Mouse (Mus musculus) olfactory bulb, adult 2 months (tissue): Measurements from ENCODE around the gene Fyb. TPM values are rescaled to one million over a fixed set of nuclear protein-coding genes. Genes with fewer than 3 reads are reported as not detected.

Experiments used
- H3K27ac ChIP-seq: fragments of 200-500 bp; 2 replicates; pipeline ENCODE4 v1.5.1; 2012; ENCODE audit warnings: low read depth, low read length; ENCODE audit not compliant: insufficient read depth
- H3K4me1 ChIP-seq: fragments of 200-500 bp; 2 replicates; pipeline ENCODE4 v1.6.1; 2012; ENCODE audit warnings: low read length; ENCODE audit not compliant: control insufficient read depth, insufficient read depth
- H3K4me3 ChIP-seq: fragments of 200-500 bp; 2 replicates; pipeline ENCODE4 v1.5.1; 2012; ENCODE audit warnings: mild to moderate bottlenecking, low read depth, low read length, moderate library complexity; ENCODE audit not compliant: insufficient read depth
- CTCF ChIP-seq: fragments of 200-500 bp; IDR thresholded peaks from 2 replicates; pipeline ENCODE4 v1.5.1; 2012; ENCODE audit warnings: low read depth, mild to moderate bottlenecking, low read length, moderate library complexity; ENCODE audit not compliant: insufficient read depth
- POLR2A ChIP-seq: fragments of 200-500 bp; IDR thresholded peaks from 2 replicates; pipeline ENCODE4 v1.6.1; 2012; ENCODE audit warnings: mild to moderate bottlenecking, low read depth, low read length, moderate library complexity; ENCODE audit not compliant: insufficient read depth
- WGBS: fragments of 180-500 bp; shearing (Covaris S2); methylation state at CpG from one replicate; pipeline ENCODE4 v1.1.7; 2018; 5-methylcytosine and 5-hydroxymethylcytosine counted together
- polyA plus RNA-seq: library from polyadenylated mRNA; stranded (reverse); fragments of >200 nt; gene quantifications from 2 replicates; pipeline ENCODE4 v1.2.4, GENCODE M21; 2012; ENCODE audit warnings: low replicate concordance; ENCODE audit not compliant: missing spikeins, insufficient read depth, insufficient read length

Fyb gene
- polyA plus RNA-seq, 1 experiment, result 114 TPM

DNA sequence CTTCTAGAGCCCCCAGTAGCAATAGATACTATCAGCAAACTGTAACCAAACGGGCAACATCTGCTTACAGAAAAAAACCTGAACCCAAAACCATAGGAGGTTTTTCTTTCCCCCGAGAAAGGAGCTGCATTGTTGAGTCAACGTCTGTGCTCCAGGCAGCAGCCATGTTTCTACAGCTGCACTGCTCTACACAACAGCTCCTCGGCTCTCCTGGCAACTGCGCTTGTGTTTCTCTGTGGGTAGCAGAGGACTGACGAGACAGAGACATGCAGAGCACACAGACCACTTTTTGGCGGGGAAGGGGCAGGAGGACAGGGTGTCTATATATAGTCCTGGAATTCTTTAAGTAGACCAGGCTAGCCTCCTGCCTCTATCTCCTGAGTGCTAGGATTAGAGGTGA lies 65.5 kb downstream of the Fyb start:
- no peak overlapping the region for H3K27ac ChIP-seq
- no peak for TF ChIP-seq POLR2A
- TF ChIP-seq CTCF, result no peak
- H3K4me1 ChIP-seq, result no peaks in the 10 kb centered on the region
- H3K4me3 ChIP-seq, result no peak overlapping the region
- WGBS, result 41% methylated on average over 7 of the region's 7 CpGs

DNA sequence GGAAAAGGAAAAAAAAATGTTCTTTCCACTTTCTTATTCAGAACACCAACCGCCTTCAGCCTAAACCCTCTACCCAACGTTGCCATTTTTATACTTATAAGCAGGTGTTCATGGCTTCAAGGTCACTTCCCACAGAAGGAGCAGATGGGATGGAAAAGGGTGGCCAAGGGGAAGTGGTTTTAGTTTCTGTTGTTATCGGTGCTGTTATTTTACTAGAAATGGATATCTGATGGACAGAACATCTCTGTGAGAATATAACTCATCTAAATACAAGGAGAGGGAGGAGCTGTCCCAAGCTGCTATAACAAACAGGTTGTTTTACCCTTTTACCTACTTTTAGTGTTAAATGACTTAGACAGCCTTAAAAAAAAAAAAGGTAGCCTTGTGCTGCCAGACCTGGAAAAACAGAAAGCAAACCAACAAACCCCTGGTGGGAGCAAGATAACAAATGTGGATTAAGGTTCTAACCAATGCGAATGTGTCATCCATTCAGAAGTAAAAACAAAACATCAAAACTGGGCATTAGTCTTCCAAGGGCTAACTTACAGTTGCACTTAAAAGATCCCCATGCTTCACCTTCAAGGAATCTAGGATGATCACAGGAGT lies 68.3 kb downstream of the Fyb start:
- H3K4me3 ChIP-seq, result no peak overlapping the region
- H3K4me1 ChIP-seq, result no peaks in the 10 kb centered on the region
- WGBS, result 90% methylated on average over 4 of the region's 4 CpGs
- TF ChIP-seq POLR2A, result no peak
- TF ChIP-seq CTCF, result no peak
- no peak overlapping the region for H3K27ac ChIP-seq

DNA sequence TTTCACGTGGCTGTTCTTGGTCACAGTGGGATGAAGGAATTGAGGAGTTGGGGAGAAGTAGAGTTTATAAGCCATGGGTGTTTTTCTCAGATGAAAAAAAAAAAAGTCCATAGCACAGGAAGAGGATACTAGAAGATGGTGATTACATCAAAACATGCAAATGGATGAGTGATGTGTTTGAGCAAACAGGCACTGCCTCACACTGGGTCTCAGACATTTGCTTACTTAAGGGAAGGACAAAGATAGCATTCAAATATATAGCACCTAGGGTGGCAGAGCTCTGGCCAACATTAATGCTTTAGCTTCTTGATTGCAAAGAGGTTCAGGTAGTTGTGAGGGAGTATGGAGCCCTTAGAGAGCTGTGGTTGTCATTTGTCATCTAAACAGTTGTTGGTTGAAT lies 68.9 kb downstream of the Fyb start:
- WGBS, result 50% methylated on average over 1 of the region's 1 CpGs
- H3K4me3 ChIP-seq, result no peak overlapping the region
- H3K4me1 ChIP-seq, result no peaks in the 10 kb centered on the region
- H3K27ac ChIP-seq, result no peak overlapping the region
- no peak for TF ChIP-seq POLR2A
- no peak for TF ChIP-seq CTCF

DNA sequence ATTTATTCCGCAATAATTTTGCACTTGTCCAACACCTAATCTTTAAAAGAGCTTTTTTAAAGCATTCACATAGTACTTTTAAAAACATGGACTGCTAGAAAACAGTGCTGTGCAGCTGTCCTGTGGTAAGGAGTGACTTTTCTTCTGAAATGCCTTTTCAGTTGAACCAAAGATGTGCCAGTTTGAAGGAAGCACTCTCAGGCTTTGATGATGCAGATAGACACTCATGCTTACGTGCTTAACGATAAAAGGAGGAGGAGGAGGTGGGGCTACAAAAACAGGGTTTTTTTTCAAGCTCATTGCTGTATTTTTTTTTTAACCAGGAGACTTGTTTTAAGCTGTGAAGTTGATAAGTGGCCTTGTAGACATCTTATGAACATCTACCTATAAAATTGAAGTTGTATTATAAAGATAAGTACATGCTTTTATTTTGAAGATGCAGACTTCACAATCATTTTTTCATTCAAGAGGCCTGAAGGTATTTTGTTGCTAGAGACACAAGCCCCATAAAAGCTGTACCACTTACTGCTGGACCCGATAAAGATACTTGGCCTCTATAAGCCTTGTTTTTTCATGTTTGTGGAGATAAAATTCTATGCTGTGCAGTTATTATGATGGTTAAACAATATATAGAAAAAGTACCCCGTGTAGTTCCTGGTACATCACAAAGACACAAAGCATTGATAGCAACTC lies 70.1 kb downstream of the Fyb start:
- no peaks in the 10 kb centered on the region for H3K4me1 ChIP-seq
- TF ChIP-seq CTCF, result no peak
- TF ChIP-seq POLR2A, result no peak
- H3K4me3 ChIP-seq, result no peak overlapping the region
- H3K27ac ChIP-seq, result no peak overlapping the region
- 72% methylated on average over 5 of the region's 5 CpGs for WGBS

DNA sequence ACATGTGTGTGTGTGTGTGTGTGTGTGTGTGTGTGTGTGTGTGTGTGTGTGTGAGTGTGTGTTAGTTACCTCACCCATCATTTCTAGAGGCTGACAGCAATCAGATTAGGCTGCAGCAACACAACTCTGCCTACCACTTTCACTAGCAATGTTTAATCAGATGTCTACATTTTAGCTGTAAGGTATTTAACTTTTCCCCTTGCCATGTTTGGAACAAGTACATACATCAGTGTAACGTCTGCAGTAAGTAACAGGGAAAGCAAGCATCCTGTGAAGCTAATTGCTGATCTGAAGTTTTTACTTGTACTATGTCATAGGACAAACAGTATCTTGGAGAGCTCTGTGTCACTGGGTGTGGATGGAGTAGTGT lies 70.6 kb downstream of the Fyb start:
- Histone ChIP-seq H3K4me1 (no peaks in the 10 kb centered on the region), H3K4me3 (no peak overlapping the region), H3K27ac (no peak overlapping the region)
- no peak for TF ChIP-seq POLR2A
- TF ChIP-seq CTCF, result no peak
- 85% methylated on average over 1 of the region's 1 CpGs for WGBS

DNA sequence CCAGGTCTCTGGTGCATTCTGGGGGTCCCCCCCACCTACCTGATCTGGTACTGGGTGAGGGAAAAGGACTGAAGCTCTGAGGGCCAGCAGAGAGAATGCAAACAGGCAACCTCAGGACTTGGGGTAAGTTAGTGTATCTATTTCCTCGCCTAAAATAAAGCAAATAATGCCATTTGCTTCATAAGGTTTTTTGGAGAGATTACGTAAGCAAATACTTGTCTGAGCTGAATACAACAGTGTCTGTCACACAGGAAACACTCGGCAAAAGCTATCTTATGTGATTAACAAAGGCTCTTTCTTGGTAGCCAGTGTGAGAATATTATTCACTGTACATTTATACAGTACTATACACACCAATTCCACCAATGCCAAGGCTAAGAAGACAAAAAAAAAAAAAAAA lies 76.0 kb downstream of the Fyb start:
- Histone ChIP-seq H3K4me3 (no peak overlapping the region), H3K27ac (no peak overlapping the region), H3K4me1 (no peaks in the 10 kb centered on the region)
- 78% methylated on average over 3 of the region's 3 CpGs for WGBS
- no peak for TF ChIP-seq CTCF

DNA sequence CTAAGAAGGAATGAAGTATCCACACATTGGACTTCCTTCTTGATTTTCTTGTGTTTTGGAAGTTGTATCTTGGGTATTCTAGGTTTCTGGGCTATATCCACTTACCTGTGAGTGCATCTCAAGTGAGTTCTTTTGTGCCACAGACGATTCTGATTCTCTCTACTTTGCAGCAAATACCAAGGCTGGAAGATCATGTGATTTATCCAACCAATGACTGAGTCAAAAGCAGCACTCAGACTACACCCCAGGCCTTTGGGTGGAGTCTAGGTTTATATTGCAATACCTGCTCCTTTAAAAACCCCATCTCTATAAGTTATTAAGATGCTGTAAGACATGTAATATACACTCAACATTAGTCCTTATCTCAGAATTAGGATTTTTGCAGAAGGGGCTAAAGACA lies 77.7 kb downstream of the Fyb start:
- WGBS, result 66% methylated on average over 1 of the region's 1 CpGs
- Histone ChIP-seq H3K27ac (no peak overlapping the region), H3K4me1 (no peaks in the 10 kb centered on the region), H3K4me3 (no peak overlapping the region)
- TF ChIP-seq CTCF, result no peak
- no peak for TF ChIP-seq POLR2A

DNA sequence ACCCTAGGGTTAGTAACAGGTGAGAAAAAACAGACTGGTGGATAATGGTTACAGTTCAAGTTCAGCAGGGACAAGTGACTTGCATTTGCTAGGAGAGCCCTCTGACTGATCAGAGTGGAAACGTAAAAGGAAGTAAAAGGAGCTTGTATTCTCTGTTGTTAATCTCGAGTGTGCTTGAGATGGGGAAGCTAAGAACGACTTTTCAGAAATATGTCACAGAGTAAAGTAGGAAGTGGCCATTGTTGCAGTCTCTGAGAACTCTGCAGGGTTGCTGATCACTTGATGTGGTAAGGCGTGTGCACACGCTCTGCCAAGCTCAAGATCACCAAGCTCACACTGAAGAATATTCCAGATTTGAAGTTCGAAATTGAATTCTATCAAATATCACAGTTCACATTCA lies 78.7 kb downstream of the Fyb start:
- no peaks in the 10 kb centered on the region for H3K4me1 ChIP-seq
- no peak overlapping the region for H3K27ac ChIP-seq
- 75% methylated on average over 6 of the region's 6 CpGs for WGBS
- TF ChIP-seq POLR2A (no peak), CTCF (no peak)
- no peak overlapping the region for H3K4me3 ChIP-seq

DNA sequence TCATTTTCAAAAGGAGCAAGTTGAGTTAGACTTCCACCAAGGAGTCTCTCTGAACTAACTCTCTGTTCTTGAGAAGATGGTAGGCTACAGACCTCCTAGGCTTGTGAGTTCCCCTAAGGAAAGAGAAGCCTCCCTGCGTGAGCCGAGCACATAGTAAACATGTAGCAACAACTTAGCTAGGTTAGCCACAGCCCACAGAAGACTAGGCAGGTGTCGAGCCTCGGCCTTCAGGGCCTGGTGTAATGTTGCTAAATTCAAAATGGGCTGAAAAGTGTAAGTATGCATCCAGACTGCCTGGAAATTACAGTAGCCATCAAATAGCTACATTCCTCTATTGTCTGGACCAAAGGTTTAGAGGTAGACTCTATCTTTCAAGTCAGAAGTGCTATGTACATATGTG lies 79.3 kb downstream of the Fyb start:
- no peak overlapping the region for H3K27ac ChIP-seq
- no peak overlapping the region for H3K4me3 ChIP-seq
- no peaks in the 10 kb centered on the region for H3K4me1 ChIP-seq
- WGBS, result 88% methylated on average over 4 of the region's 4 CpGs
- TF ChIP-seq POLR2A, result no peak

DNA sequence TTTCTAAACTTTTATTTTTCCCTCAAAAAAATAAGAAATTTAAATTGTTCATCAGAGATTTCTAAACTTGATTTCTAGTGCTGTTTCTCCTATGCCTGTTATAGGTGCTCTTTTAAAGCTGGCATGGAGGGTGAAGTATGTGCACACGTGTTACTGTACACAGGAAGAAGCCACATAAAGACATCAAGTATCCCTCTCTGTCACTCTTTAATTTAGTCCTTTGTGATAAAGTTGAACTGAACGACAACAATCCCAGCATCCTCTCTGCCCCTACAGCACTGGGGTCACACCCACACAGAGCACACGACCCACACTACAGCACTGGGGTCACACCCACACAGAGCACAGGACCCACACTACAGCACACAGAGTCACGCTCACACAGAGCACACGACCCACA lies 88.0 kb downstream of the Fyb start:
- no peak overlapping the region for H3K4me3 ChIP-seq
- TF ChIP-seq CTCF, result no peak
- TF ChIP-seq POLR2A, result no peak
- 85% methylated on average over 5 of the region's 5 CpGs for WGBS
- no peak overlapping the region for H3K27ac ChIP-seq
- H3K4me1 ChIP-seq, result no peaks in the 10 kb centered on the region
